Mouse (Mus musculus) bone marrow, adult 2 months (tissue): ENCODE data around the gene Il17rb.

Source experiments
- CTCF ChIP-seq: fragments of 200-500 bp; IDR thresholded peaks from 2 replicates; pipeline ENCODE4 v1.5.1; 2011; ENCODE audit warnings: low read length, control low read depth; ENCODE audit not compliant: control insufficient read depth, insufficient read depth
- POLR2A ChIP-seq: fragments of 200-500 bp; IDR thresholded peaks from 2 replicates; pipeline ENCODE4 v1.6.1; 2011; ENCODE audit warnings: low read depth, mild to moderate bottlenecking, control low read depth, low read length, borderline replicate concordance; ENCODE audit not compliant: control insufficient read depth

GRCm38 (mm10) chr14:29976927-29977326, 31.8 kb downstream of the Il17rb start:
- TF ChIP-seq POLR2A, result no peak
- TF ChIP-seq CTCF, result no peak
